Mouse (Mus musculus) CH12.LX (cell line): ENCODE data around the gene Dgcr2. TPM values are rescaled to one million over a fixed set of nuclear protein-coding genes. Genes with fewer than 3 reads are reported as not detected.

Source experiments
- DNase-seq: peaks from one replicate; pipeline ENCODE4 v3.0.0-alpha.2; 2013; ENCODE audit errors: extremely low read depth
- H3K27ac ChIP-seq: 2 replicates; pipeline ENCODE4 v1.5.1; 2012; ENCODE audit warnings: low read depth, mild to moderate bottlenecking, control low read depth, moderate library complexity; ENCODE audit not compliant: insufficient read depth
- H3K27me3 ChIP-seq: replicated peaks from 2 replicates; pipeline ENCODE3; 2012; ENCODE audit warnings: inconsistent platforms
- H3K36me3 ChIP-seq, 2 experiments: replicated peaks in 1 of 2; 2 replicates each; pipeline versions ENCODE3 to v1.6.1; 2012; ENCODE audit warnings: inconsistent platforms in 1 of 2, low read length in 1 of 2, mild to moderate bottlenecking in 1 of 2, mixed read lengths in 1 of 2, moderate library complexity in 1 of 2; ENCODE audit not compliant: control insufficient read depth in 1 of 2, insufficient read depth in 1 of 2
- H3K4me1 ChIP-seq, 2 experiments: 2 replicates each; pipeline ENCODE4 v1.6.1; 2012; ENCODE audit warnings: inconsistent platforms in 1 of 2, moderate library complexity in 1 of 2; ENCODE audit not compliant: insufficient read depth in 2 of 2, control insufficient read depth in 1 of 2
- H3K4me2 ChIP-seq: 2 replicates; pipeline ENCODE4 v1.6.1; 2012; ENCODE audit warnings: low read depth, mild to moderate bottlenecking, control low read depth; ENCODE audit not compliant: poor library complexity, insufficient read depth, severe bottlenecking
- H3K4me3 ChIP-seq, 3 experiments: fragments of 150-350 bp in 1 of 3; sonication (generic) in 1 of 3; replicated peaks in 1 of 3; 2 replicates each; pipeline versions ENCODE3 to v1.5.1; 2011 to 2012; ENCODE audit warnings: low read depth in 2 of 3, low read length in 2 of 3, mild to moderate bottlenecking in 2 of 3, moderate library complexity in 2 of 3, control low read depth in 1 of 3, improper control_type of control experiment in 1 of 3, inconsistent platforms in 1 of 3, mixed read lengths in 1 of 3; ENCODE audit not compliant: poor library complexity in 1 of 3
- H3K79me2 ChIP-seq: replicated peaks from 2 replicates; pipeline ENCODE4 v1.6.1; 2012; ENCODE audit warnings: mild to moderate bottlenecking, moderate library complexity; ENCODE audit not compliant: control insufficient read depth, poor library complexity, insufficient read depth, severe bottlenecking; ENCODE audit errors: extremely low read depth
- H3K9ac ChIP-seq: 2 replicates; pipeline ENCODE4 v1.6.1; 2012; ENCODE audit warnings: low read depth, mild to moderate bottlenecking, control low read depth, moderate library complexity; ENCODE audit not compliant: insufficient read depth
- H3K9me3 ChIP-seq: replicated peaks from 2 replicates; pipeline ENCODE3; 2012; ENCODE audit warnings: low read length, inconsistent platforms, mixed read lengths
- BHLHE40 ChIP-seq: IDR thresholded peaks from 2 replicates; pipeline ENCODE4 v1.6.1; 2011; ENCODE audit warnings: mild to moderate bottlenecking, low read depth, low read length, improper control_type of control experiment
- CHD2 ChIP-seq: IDR thresholded peaks from 2 replicates; pipeline ENCODE4 v1.6.1; 2011; ENCODE audit warnings: low read length, improper control_type of control experiment
- JUN ChIP-seq: IDR thresholded peaks from 2 replicates; pipeline ENCODE4 v1.6.1; 2011; ENCODE audit warnings: low read depth, mild to moderate bottlenecking, low read length, improper control_type of control experiment, moderate library complexity; ENCODE audit not compliant: insufficient read depth
- KAT2A ChIP-seq: IDR thresholded peaks from 2 replicates; pipeline ENCODE4 v1.6.1; 2012; ENCODE audit warnings: low read length, improper control_type of control experiment, inconsistent platforms; ENCODE audit not compliant: insufficient replicate concordance
- MAX ChIP-seq: IDR thresholded peaks from 2 replicates; pipeline ENCODE4 v1.6.1; 2011; ENCODE audit warnings: low read length, improper control_type of control experiment
- MAZ ChIP-seq: IDR thresholded peaks from 2 replicates; pipeline ENCODE4 v1.6.1; 2012; ENCODE audit warnings: low read depth, mild to moderate bottlenecking, inconsistent platforms, low read length, improper control_type of control experiment, moderate library complexity
- MXI1 ChIP-seq: IDR thresholded peaks from 2 replicates; pipeline ENCODE4 v1.6.1; 2011; ENCODE audit warnings: mild to moderate bottlenecking, low read depth, low read length, improper control_type of control experiment
- MYC ChIP-seq: IDR thresholded peaks from 2 replicates; pipeline ENCODE4 v1.6.1; 2011; ENCODE audit warnings: low read depth, mild to moderate bottlenecking, improper control_type of control experiment, low read length
- NELFE ChIP-seq: IDR thresholded peaks from 2 replicates; pipeline ENCODE4 v1.6.1; 2011; ENCODE audit warnings: low read depth, low read length, improper control_type of control experiment
- NRF1 ChIP-seq: IDR thresholded peaks from 2 replicates; pipeline ENCODE4 v1.6.1; 2014; ENCODE audit warnings: low read depth, mild to moderate bottlenecking, inconsistent platforms, low read length, improper control_type of control experiment, moderate library complexity
- POLR2A ChIP-seq: IDR thresholded peaks from 2 replicates; pipeline ENCODE4 v1.6.1; 2011; ENCODE audit warnings: low read depth, mild to moderate bottlenecking, improper control_type of control experiment, low read length
- POLR2AphosphoS2 ChIP-seq: IDR thresholded peaks from 2 replicates; pipeline ENCODE4 v1.6.1; 2011; ENCODE audit warnings: low read depth, low read length, improper control_type of control experiment
- RAD21 ChIP-seq: IDR thresholded peaks from 2 replicates; pipeline ENCODE4 v1.6.1; 2011; ENCODE audit warnings: low read depth, mild to moderate bottlenecking, low read length, improper control_type of control experiment, moderate library complexity
- RCOR1 ChIP-seq: conservative IDR thresholded peaks from 2 replicates; pipeline ENCODE4 v1.6.1; 2012; ENCODE audit warnings: low read depth, mild to moderate bottlenecking, inconsistent platforms, low read length, improper control_type of control experiment
- SIN3A ChIP-seq: IDR thresholded peaks from 2 replicates; pipeline ENCODE4 v1.6.1; 2012; ENCODE audit warnings: low read length, improper control_type of control experiment, inconsistent platforms
- SMC3 ChIP-seq: IDR thresholded peaks from 2 replicates; pipeline ENCODE4 v1.6.1; 2011; ENCODE audit warnings: low read depth, low read length, improper control_type of control experiment
- TBP ChIP-seq: conservative IDR thresholded peaks from 2 replicates; pipeline ENCODE4 v1.6.1; 2011; ENCODE audit warnings: low read depth, low read length, improper control_type of control experiment
- USF1 ChIP-seq: IDR thresholded peaks from 2 replicates; pipeline ENCODE4 v1.6.1; 2014; ENCODE audit warnings: low read depth, mild to moderate bottlenecking, inconsistent platforms, low read length, improper control_type of control experiment
- ZC3H11A ChIP-seq: IDR thresholded peaks from 2 replicates; pipeline ENCODE4 v1.6.1; 2012; ENCODE audit warnings: low read depth, mild to moderate bottlenecking, inconsistent platforms, low read length, improper control_type of control experiment
- dilution Hi-C: fragments of 300-500 bp; cut with MboI; formaldehyde crosslinking; loops from 2 replicates; pipeline ENCODE4 v1.14.3; 2020; ENCODE audit warnings: low sequenced_read_pairs; ENCODE audit not compliant: extremely low pct_unique_long_range_greater_than_20kb, extremely low pct_ligation_motif_present
- in situ Hi-C: fragments of 300-500 bp; cut with MboI; formaldehyde crosslinking; loops from 3 replicates; pipeline ENCODE4 v1.14.3; 2019; ENCODE audit warnings: low sequenced_read_pairs, low pct_ligation_motif_present, low pct_unique_long_range_greater_than_20kb, mixed read lengths
- polyA plus RNA-seq: library from polyadenylated mRNA; unstranded; fragments of >175 nt; gene quantifications from 2 replicates; pipeline ENCODE4 v1.2.1, GENCODE M21; 2012; ENCODE audit warnings: low read depth; ENCODE audit not compliant: insufficient read length
- total RNA-seq, 2 experiments: library from RNA; depleted of rRNA; stranded (reverse); fragments of 300-350 nt in 1 of 2; fragments of >200 nt in 1 of 2; gene quantifications; 2 replicates each; pipeline ENCODE4 v1.2.3; 2012 to 2014

Dgcr2 gene
- total and polyA plus RNA-seq, 3 experiments, result 41.5 to 54.8 (median 48.0) TPM

DNA sequence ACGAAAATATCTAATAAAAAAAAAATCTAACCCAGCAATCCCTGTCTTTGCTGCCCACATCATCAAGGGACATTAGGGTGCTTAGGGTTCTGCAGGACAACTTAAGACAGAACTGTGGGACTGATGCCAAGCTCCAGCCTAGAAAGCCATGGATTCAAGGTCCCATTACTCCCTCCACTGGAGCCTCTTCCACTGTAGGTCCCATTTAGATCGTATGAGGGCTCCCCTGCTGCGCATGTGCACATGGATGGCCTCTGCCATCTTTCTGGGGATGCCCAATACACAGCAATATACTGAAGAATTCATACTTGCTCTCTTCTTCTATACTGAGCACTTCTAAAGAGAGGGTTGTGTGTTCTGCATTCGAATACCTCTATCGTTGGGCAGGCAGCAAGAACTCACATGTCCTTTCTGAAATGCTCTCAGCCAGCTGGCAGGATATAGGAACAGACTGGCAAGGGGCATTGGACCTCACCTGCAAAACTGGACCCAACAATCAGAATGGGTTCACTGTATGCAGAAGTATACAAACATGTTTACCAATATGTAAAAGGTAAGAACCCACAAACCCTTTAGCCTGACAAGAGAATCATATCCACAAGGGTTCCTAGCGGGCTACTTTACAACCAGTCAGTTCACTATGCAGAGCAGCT, 8.5 kb downstream of the Dgcr2 start:
- no peak for TF ChIP-seq POLR2A
- TF ChIP-seq KAT2A, result no peak
- no peak for TF ChIP-seq MXI1
- no peak for TF ChIP-seq MYC
- TF ChIP-seq MAZ, result no peak
- no peak for TF ChIP-seq RAD21
- no peak for TF ChIP-seq CHD2
- no peak for TF ChIP-seq SMC3
- no peak for TF ChIP-seq SIN3A
- no peak for TF ChIP-seq NELFE
- H3K27ac ChIP-seq, result no peak overlapping the region
- H3K27me3 ChIP-seq, result no peaks in the 10 kb centered on the region
- no peak for DNase-seq
- no peaks in the 10 kb centered on the region for H3K9me3 ChIP-seq
- H3K36me3 ChIP-seq, result peaks cover 4 to 26% of the 10 kb centered on the region in 2 experiments
- peaks cover 26% of the 10 kb centered on the region for H3K79me2 ChIP-seq
- H3K9ac ChIP-seq, result no peak overlapping the region
- dilution Hi-C loops, result no loop called here
- peak overlapping the region in 2 of 3 experiments; percentile 90 to 93 for H3K4me3 ChIP-seq
- in situ Hi-C loops, result no loop called here
- peak overlapping the region; percentile 41 for H3K4me2 ChIP-seq
- peaks cover 7 to 37% of the 10 kb centered on the region in 2 experiments for H3K4me1 ChIP-seq

DNA sequence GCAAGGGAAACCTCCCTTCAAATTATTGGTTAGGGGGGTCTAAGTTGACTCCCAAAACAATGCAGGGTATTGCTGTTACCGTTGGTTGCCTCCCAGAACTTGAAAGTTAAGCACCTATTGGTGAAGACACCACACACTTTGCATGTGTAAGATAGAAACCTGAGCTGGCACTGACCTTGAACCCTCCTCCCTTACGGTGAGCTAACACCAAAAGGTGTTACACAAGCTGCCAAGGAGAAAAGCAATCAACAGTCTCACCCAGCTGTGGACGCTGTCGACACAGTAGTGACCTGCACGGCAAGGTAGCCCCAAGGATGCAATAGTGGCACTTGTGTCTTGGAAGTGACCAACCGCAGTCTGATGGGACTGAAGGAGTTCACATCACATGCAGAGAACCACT, 14.2 kb downstream of the Dgcr2 start:
- Histone ChIP-seq H3K4me3 (no peak overlapping the region), H3K79me2 (peaks cover 38% of the 10 kb centered on the region), H3K9ac (no peak overlapping the region), H3K27me3 (no peaks in the 10 kb centered on the region), H3K4me1 (peaks cover 8 to 36% of the 10 kb centered on the region in 2 experiments), H3K9me3 (peaks cover 6% of the 10 kb centered on the region), H3K36me3 (peaks cover 19 to 73% of the 10 kb centered on the region in 2 experiments), H3K4me2 (no peak overlapping the region), H3K27ac (no peak overlapping the region)
- TF ChIP-seq JUN, result no peak
- TF ChIP-seq TBP, result no peak
- TF ChIP-seq BHLHE40, result no peak
- TF ChIP-seq KAT2A, result no peak
- TF ChIP-seq RCOR1, result no peak
- no peak for TF ChIP-seq POLR2A
- no peak for TF ChIP-seq MAX
- no peak for TF ChIP-seq MXI1
- TF ChIP-seq MAZ, result no peak
- no peak for TF ChIP-seq SMC3
- TF ChIP-seq NELFE, result no peak
- TF ChIP-seq USF1, result no peak
- no peak for TF ChIP-seq ZC3H11A
- TF ChIP-seq NRF1, result no peak
- no peak for TF ChIP-seq POLR2AphosphoS2
- dilution Hi-C loops (no loop called here), in situ Hi-C loops (no loop called here)
- DNase-seq, result no peak
